Mouse (Mus musculus): ENCODE results near the gene Ccdc159. TPM values are rescaled to one million over a fixed set of nuclear protein-coding genes. Genes with fewer than 3 reads are reported as not detected.

Ccdc159 gene
- polyA plus RNA-seq, 1 experiment from 2014 or later, result 3.5 TPM

DNA sequence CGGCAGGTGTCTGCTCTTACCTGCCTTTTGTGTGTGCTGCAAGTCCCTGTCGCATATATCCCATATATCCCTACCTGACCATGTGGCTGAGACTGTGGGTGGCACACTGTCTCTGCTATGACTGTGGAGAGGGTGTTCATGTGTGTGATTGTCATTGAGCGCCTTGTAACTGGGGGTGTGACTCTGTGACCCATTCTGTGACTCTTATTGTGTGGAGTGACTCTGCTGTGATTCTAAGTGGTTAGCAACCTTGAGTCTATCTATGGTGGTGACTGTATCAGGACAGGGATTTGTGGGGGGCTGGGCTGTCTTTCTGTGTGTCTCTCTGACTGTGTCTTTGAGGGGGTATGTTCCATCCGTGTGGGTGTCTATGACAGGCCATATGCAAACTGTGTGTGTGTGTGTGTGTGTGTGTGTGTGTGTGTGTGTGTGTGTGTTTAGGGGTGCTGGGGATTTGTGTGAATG lies 10.5 kb downstream of the Ccdc159 start:
- H3K4me3 ChIP-seq, result peak overlapping the region; percentile 73
- no peaks in the 10 kb centered on the region for H3K9me3 ChIP-seq
- no peak for DNase-seq (ENCODE audit: extremely low spot score, low spot score)
- 87% methylated on average over 4 of the region's 4 CpGs for WGBS
- H3K36me3 ChIP-seq (replicated peaks), result peaks cover 9% of the 10 kb centered on the region
- no peak overlapping the region for H3K27ac ChIP-seq
- peaks cover 22% of the 10 kb centered on the region for H3K4me1 ChIP-seq
- peaks cover 37% of the 10 kb centered on the region for H3K27me3 ChIP-seq (ENCODE audit: poor library complexity, severe bottlenecking)

DNA sequence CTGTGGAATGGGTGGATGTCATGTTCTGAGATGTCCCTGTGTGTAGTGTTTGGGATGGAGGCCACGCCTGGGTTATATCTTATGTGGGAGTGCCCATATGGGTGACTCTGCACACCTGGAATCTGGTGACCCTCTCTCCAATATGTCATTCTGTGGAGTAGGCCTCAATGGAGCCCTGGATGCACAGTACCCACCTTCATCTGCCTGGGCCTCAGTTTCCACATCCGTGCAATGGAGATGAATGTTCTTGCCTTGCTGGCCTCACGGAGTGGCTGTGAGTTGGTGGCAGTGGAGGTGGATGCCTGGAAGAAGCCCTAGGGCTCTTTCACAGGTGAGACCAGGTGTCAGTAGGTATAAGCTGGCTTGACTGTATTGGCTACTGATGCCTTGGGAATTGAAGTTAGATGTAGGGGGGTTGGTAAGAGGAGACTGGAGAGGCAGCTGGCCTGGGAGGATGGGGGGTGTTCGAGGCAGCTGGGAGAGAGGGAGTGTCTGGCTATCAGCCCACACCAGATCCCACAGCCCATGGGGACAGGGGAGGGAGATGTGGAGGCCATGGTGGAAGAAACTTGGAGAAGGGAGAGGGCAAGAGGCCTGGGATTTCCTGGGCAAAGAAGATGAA lies 11.1 kb downstream of the Ccdc159 start:
- Histone ChIP-seq H3K27me3 (ENCODE audit: poor library complexity, severe bottlenecking) (peaks cover 34% of the 10 kb centered on the region), H3K27ac (no peak overlapping the region), H3K9me3 (no peaks in the 10 kb centered on the region), H3K4me1 (peaks cover 22% of the 10 kb centered on the region), H3K4me3 (peak overlapping the region; percentile 73; the same call in 1 of the 2 replicates), H3K36me3 (replicated peaks) (peaks cover 9% of the 10 kb centered on the region)
- DNase-seq (ENCODE audit: extremely low spot score, low spot score), result no peak
- WGBS, result 89% methylated on average over 4 of the region's 4 CpGs

DNA sequence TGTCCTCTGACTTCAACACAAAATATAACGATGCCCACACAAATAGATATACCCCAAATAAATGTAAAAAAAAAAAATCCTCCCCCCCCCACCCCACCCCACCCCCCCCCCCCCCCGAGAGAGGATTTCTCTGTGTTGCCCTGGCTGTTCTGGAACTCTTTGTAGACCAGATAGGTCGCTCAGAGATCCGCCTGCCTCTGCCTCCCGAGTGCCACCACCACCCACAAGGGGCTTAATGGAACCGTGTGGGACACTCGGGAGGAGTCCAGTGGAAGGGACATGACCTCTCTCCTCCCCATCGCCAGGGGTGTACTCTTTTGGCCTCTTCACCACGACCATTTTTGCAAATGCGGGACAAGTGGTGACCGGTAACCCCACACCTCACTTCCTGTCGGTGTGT lies 15.8 kb downstream of the Ccdc159 start:
- DNase-seq (ENCODE audit: extremely low spot score, low spot score), result no peak
- Histone ChIP-seq H3K27me3 (ENCODE audit: poor library complexity, severe bottlenecking) (peaks cover 44% of the 10 kb centered on the region), H3K9me3 (no peaks in the 10 kb centered on the region), H3K4me3 (no peak overlapping the region), H3K36me3 (replicated peaks) (peaks cover 9% of the 10 kb centered on the region), H3K4me1 (peaks cover 21% of the 10 kb centered on the region), H3K27ac (no peak overlapping the region)
- 83% methylated on average over 12 of the region's 12 CpGs for WGBS

DNA sequence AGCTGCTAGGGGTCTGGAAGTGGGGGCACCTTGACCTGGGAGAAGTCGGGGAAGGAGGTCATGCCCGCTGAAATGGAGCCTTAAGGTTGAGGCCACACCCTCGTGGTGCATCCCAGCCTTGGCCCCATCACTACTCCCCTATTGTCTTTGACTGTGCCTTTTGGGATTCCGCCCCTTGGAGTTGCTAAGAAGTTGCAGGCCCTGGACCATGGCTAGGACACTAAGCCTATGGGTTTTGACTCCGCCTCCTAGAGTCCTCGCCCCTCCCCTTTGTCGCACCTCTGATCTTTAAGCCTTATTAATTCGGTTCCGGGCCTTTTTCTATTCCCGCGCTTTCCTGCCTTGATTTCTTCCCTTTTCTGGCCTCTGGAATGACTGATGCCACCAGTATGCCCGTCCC lies 16.4 kb downstream of the Ccdc159 start:
- H3K4me1 ChIP-seq, result peaks cover 19% of the 10 kb centered on the region
- H3K9me3 ChIP-seq, result no peaks in the 10 kb centered on the region
- 63% methylated on average over 12 of the region's 12 CpGs for WGBS
- peaks cover 45% of the 10 kb centered on the region for H3K27me3 ChIP-seq (ENCODE audit: poor library complexity, severe bottlenecking)
- peaks cover 9% of the 10 kb centered on the region for H3K36me3 ChIP-seq (replicated peaks)
- H3K4me3 ChIP-seq, result no peak overlapping the region
- no peak overlapping the region for H3K27ac ChIP-seq
- DNase-seq (ENCODE audit: extremely low spot score, low spot score), result no peak

DNA sequence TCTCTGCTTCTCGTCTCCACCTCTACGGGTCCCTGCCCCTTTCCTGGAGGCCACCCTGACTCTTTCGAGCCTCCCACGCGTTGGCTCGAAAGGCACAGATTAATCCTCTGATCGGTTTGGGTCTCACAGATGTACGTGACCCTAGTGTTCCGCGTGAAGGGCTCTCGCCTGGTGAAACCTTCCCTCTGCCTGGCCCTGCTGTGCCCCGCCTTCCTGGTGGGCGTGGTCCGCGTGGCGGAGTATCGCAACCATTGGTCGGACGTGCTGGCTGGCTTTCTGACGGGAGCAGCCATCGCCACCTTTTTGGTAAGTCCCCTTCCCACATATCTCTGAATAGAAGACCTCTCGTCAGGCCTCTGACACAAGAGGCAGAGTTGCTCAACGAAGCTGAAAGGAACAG lies 17.0 kb downstream of the Ccdc159 start:
- Histone ChIP-seq H3K27ac (no peak overlapping the region), H3K9me3 (no peaks in the 10 kb centered on the region), H3K27me3 (ENCODE audit: poor library complexity, severe bottlenecking) (peaks cover 48% of the 10 kb centered on the region), H3K4me3 (no peak overlapping the region), H3K36me3 (replicated peaks) (peaks cover 8% of the 10 kb centered on the region), H3K4me1 (peaks cover 19% of the 10 kb centered on the region)
- no peak for DNase-seq (ENCODE audit: extremely low spot score, low spot score)
- WGBS, result 25% methylated on average over 23 of the region's 23 CpGs

DNA sequence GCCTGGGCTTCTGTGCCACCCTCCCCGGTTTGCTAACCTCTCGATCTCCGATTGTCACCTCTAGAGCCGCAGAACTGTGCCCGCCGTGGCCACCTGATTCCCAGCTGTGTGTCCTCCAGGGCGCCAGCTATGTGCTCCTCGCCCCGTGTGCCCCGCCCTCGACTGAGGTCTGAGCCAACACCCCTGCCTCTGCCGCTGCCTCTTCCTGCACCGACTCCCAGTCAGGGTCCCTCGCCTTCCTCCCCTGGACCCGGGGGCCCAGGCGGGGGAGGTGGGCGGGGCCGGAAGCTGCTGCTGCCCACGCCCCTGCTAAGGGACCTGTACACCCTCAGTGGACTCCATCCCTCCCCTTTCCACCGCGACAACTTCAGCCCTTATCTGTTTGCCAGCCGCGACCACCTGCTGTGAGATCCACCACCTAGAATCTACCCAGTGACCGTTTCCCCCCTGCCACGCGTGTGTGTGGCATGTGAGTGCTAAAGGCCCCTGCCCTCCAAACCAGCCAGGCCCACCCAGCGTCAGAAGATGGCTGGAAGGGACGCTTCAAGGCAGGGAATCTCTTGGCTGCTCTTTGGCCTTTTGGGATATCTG lies 20.4 kb downstream of the Ccdc159 start:
- DNase-seq (ENCODE audit: extremely low spot score, low spot score), result no peak
- Histone ChIP-seq H3K4me3 (peak overlapping the region; percentile 39), H3K27ac (no peak overlapping the region), H3K9me3 (no peaks in the 10 kb centered on the region), H3K4me1 (peaks cover 19% of the 10 kb centered on the region), H3K27me3 (ENCODE audit: poor library complexity, severe bottlenecking) (peaks cover 48% of the 10 kb centered on the region), H3K36me3 (replicated peaks) (no peaks in the 10 kb centered on the region)
- WGBS, result 5% methylated on average over 28 of the region's 28 CpGs

DNA sequence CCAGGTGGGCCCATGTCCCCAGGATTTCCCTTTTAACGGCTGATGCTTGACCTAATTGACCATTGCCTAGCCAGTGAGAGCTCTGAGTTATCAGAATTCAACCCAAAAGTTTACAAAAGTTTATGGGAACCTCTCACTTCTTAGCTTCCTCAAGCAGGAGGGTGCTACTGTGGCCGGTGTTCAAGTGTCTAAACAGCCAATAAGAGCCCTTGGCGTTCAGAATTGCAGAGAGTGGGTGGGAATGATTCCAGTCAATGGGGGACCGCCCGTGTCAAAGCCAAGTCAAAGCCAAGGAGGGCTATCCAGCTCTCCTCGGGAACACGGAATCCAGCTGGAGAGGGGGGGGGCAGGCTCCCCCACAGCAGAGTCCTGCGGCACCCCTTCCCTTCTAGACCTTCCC lies 20.9 kb downstream of the Ccdc159 start:
- WGBS, result 61% methylated on average over 8 of the region's 8 CpGs
- Histone ChIP-seq H3K9me3 (no peaks in the 10 kb centered on the region), H3K36me3 (replicated peaks) (no peaks in the 10 kb centered on the region), H3K27ac (no peak overlapping the region), H3K27me3 (ENCODE audit: poor library complexity, severe bottlenecking) (peaks cover 47% of the 10 kb centered on the region), H3K4me3 (no peak overlapping the region), H3K4me1 (peaks cover 20% of the 10 kb centered on the region)
- DNase-seq (ENCODE audit: extremely low spot score, low spot score), result no peak

DNA sequence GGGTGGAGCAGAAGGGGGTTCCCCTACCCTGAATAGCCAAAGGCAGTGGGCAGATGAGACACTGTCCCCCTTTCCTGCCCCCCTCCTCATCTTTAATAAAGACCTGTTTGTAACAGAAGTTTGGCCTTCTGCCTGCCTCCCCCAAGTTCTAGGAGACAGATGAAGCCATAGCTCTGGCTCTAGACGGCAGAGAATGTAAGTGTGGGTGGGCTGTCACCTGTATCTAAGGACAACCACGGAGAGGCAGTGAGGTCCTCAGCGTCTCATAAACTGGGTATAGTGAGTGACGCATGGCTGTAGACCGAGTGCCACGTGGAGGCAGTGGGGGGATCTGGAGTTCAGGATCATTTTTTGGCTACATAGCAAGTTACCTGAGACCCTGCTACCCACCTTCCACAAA lies 21.5 kb downstream of the Ccdc159 start:
- no peak overlapping the region for H3K4me3 ChIP-seq
- peaks cover 40% of the 10 kb centered on the region for H3K27me3 ChIP-seq (ENCODE audit: poor library complexity, severe bottlenecking)
- no peak for DNase-seq (ENCODE audit: extremely low spot score, low spot score)
- H3K9me3 ChIP-seq, result no peaks in the 10 kb centered on the region
- WGBS, result 75% methylated on average over 6 of the region's 6 CpGs
- H3K4me1 ChIP-seq, result peaks cover 27% of the 10 kb centered on the region
- no peaks in the 10 kb centered on the region for H3K36me3 ChIP-seq (replicated peaks)
- H3K27ac ChIP-seq, result no peak overlapping the region

DNA sequence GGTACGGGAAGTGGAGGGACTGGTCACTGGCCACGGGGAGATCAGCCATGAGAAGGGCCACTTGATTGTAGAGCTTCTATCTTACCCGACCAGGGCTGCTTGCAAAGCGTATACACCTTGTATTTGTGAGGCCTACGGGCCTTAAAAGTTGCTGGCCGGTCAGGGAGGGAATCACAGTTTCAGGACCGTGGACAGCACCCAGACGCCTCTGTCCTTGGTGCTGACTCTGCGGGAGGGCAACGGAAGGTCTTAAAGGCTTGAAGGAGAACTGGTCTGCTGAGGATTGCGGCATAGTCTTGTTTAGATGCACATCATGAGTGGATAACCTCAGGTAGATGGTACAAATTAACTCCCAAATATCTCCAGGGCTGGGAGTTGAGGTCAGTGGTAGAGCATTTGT lies 23.1 kb downstream of the Ccdc159 start:
- Histone ChIP-seq H3K27me3 (ENCODE audit: poor library complexity, severe bottlenecking) (peaks cover 31% of the 10 kb centered on the region), H3K4me1 (peaks cover 27% of the 10 kb centered on the region), H3K27ac (no peak overlapping the region), H3K4me3 (no peak overlapping the region), H3K9me3 (no peaks in the 10 kb centered on the region), H3K36me3 (replicated peaks) (no peaks in the 10 kb centered on the region)
- 19% methylated on average over 11 of the region's 11 CpGs for WGBS
- peak; percentile 76 for DNase-seq (ENCODE audit: extremely low spot score, low spot score)

DNA sequence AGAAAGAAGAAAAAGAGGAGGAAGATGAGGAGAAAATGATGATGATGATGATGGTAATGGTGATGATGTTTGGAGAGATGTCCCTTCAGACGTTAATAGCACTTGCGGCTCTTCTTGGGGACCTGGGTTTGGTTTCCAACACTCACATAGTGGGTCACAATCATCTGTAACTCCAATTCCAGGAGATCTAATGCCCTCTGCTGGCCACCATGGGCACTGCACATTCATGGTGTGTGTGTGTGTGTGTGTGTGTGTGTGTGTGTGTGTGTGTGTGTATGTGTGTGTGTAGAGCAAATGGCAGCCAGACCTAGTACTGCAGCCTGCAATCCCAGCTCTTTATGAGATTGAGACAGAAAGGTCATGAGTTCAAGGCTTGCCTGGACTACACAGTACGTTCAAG lies 24.7 kb downstream of the Ccdc159 start:
- DNase-seq (ENCODE audit: extremely low spot score, low spot score), result no peak
- Histone ChIP-seq H3K36me3 (replicated peaks) (no peaks in the 10 kb centered on the region), H3K4me1 (peaks cover 32% of the 10 kb centered on the region), H3K9me3 (no peaks in the 10 kb centered on the region), H3K27me3 (ENCODE audit: poor library complexity, severe bottlenecking) (peaks cover 19% of the 10 kb centered on the region), H3K4me3 (no peak overlapping the region), H3K27ac (no peak overlapping the region)
- 76% methylated on average over 3 of the region's 3 CpGs for WGBS

DNA sequence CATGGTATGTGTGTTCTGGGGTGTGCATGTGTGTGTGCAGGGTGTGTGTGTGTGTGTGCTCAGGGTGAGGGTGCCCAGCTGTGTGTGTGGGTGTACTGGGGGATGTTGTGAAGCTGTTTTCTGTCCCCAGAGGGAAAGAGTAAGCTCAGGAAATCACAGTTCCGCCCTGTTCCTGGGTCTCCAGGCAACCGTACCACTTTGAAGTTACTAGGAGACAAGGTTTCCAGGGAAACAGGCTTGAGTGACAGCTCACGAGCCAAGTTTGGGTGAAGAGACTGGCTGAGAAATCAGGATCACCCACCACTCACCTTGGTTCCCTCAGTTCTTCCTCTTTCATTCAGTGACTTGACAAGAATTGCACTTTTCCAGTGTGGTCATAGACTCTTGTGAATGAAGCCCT lies 26.3 kb downstream of the Ccdc159 start:
- Histone ChIP-seq H3K36me3 (replicated peaks) (peaks cover 9% of the 10 kb centered on the region; the same call in 1 of the 2 replicates), H3K27ac (no peak overlapping the region), H3K9me3 (no peaks in the 10 kb centered on the region), H3K4me1 (peaks cover 22% of the 10 kb centered on the region), H3K27me3 (ENCODE audit: poor library complexity, severe bottlenecking) (peaks cover 4% of the 10 kb centered on the region), H3K4me3 (no peak overlapping the region)
- no peak for DNase-seq (ENCODE audit: extremely low spot score, low spot score)
- 18% methylated on average over 3 of the region's 3 CpGs for WGBS

DNA sequence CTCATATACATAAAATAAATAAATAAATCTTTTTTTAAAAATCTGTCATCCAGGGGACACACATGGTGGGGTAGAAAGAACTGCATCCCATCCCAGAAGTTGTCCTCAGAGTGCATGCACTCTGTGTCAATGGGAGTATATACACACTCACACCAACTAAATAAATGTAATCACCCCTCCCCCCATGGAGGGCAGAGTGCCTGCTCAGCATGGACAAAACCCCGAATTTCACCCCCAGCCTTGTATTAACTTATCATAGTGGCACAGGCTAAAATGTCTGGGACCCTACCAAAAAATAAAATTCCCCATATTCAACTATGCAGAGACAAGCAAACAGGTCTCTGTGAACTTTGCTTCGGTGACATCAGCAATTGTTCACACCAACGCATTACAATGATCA lies 27.4 kb downstream of the Ccdc159 start:
- DNase-seq (ENCODE audit: extremely low spot score, low spot score), result no peak
- no peaks in the 10 kb centered on the region for H3K9me3 ChIP-seq
- WGBS, result 87% methylated on average over 3 of the region's 3 CpGs
- H3K4me3 ChIP-seq, result no peak overlapping the region
- H3K27me3 ChIP-seq (ENCODE audit: poor library complexity, severe bottlenecking), result peaks cover 10% of the 10 kb centered on the region
- peaks cover 9% of the 10 kb centered on the region; the same call in 1 of the 2 replicates for H3K36me3 ChIP-seq (replicated peaks)
- peaks cover 22% of the 10 kb centered on the region for H3K4me1 ChIP-seq
- no peak overlapping the region for H3K27ac ChIP-seq

DNA sequence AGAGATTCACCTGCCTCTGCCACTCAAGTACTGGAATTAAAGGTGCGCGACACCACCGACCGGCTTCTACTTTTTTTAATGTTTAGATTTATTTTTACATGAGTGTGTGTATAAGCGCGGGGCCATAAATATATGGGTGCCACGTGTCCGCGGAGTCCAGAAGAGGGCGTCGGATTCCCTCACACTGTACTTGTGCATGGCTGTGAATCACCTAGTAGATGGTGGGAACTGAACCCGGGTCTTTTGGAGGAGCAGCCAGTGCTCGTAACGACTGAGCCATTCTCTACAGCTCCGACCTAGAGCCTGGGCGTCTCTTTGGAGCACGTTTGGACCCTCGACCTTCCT lies 27.9 kb downstream of the Ccdc159 start:
- Histone ChIP-seq H3K4me1 (peaks cover 23% of the 10 kb centered on the region), H3K4me3 (peak overlapping the region; percentile 75), H3K27ac (peak overlapping the region; percentile 96), H3K27me3 (ENCODE audit: poor library complexity, severe bottlenecking) (peaks cover 15% of the 10 kb centered on the region), H3K9me3 (no peaks in the 10 kb centered on the region), H3K36me3 (replicated peaks) (peaks cover 9% of the 10 kb centered on the region; the same call in 1 of the 2 replicates)
- WGBS, result 2% methylated on average over 18 of the region's 18 CpGs
- no peak for DNase-seq (ENCODE audit: extremely low spot score, low spot score)

All from forebrain, embryonic 10.5 days (tissue).